Mouse (Mus musculus) olfactory bulb, adult 2 months (tissue): ENCODE results near the gene Nt5c2.
A peak's percentile ranks its signal among the peaks of the same experiment; 100 is the strongest.

Experiments used
- CTCF ChIP-seq: fragments of 200-500 bp; IDR thresholded peaks from 2 replicates; pipeline ENCODE4 v1.5.1; 2012; ENCODE audit warnings: low read depth, mild to moderate bottlenecking, low read length, moderate library complexity; ENCODE audit not compliant: insufficient read depth
- POLR2A ChIP-seq: fragments of 200-500 bp; IDR thresholded peaks from 2 replicates; pipeline ENCODE4 v1.6.1; 2012; ENCODE audit warnings: mild to moderate bottlenecking, low read depth, low read length, moderate library complexity; ENCODE audit not compliant: insufficient read depth

GRCm38 (mm10) chr19:46869526-46869925, 145.4 kb downstream of the Nt5c2 start:
- TF ChIP-seq CTCF (peak; percentile 52; the same call in 1 of the 2 replicates), POLR2A (no peak)
